Mouse (Mus musculus) G1E (cell line): Measurements from ENCODE around the gene Ttl.

Experiments used
- CTCF ChIP-seq: IDR thresholded peaks from 2 replicates; pipeline ENCODE4 v1.5.1; 2012; ENCODE audit warnings: low read depth, low read length, inconsistent platforms, mixed read lengths
- GATA1 ChIP-seq: IDR thresholded peaks from 2 replicates; pipeline ENCODE4 v1.6.1; 2012; ENCODE audit warnings: borderline replicate concordance, low read length, inconsistent platforms, mixed read lengths
- GATA2 ChIP-seq: IDR thresholded peaks from 2 replicates; pipeline ENCODE4 v1.6.1; 2012; ENCODE audit warnings: low read depth, low read length, inconsistent platforms, borderline replicate concordance
- POLR2AphosphoS5 ChIP-seq: IDR thresholded peaks from 2 replicates; pipeline ENCODE4 v1.6.1; 2012; ENCODE audit warnings: low read depth, low read length, inconsistent platforms; ENCODE audit not compliant: insufficient replicate concordance

GRCm38 (mm10) chr2:129035381-129035780 lies 30.4 kb upstream of the Ttl start:
- TF ChIP-seq CTCF: no peak
- TF ChIP-seq GATA1: no peak
- TF ChIP-seq POLR2AphosphoS5: no peak
- TF ChIP-seq GATA2: no peak
